Mouse (Mus musculus): ENCODE results near the gene Stab2.

- TF ChIP-seq MAFK (IDR thresholded peaks at IDR 0.05; ENCODE audit: insufficient read depth, low read depth, low read length) (no peak), HCFC1 (IDR thresholded peaks at IDR 0.05; ENCODE audit: borderline replicate concordance, insufficient read depth, low read length) (no peak), ZNF384 (IDR thresholded peaks at IDR 0.05; ENCODE audit: low read depth, low read length) (no peak), CHD2 (IDR thresholded peaks at IDR 0.05; ENCODE audit: low read depth, low read length) (no peak)
Measured at GRCm38 (mm10) chr10:86940591-86940990, 67.2 kb downstream of the Stab2 start.
